Mouse (Mus musculus) forebrain, embryonic 14.5 days (tissue): ENCODE results near the gene Dnase2a. TPM values are rescaled to one million over a fixed set of nuclear protein-coding genes. Genes with fewer than 3 reads are reported as not detected.

ENCODE experiments used
- ATAC-seq: fragments of 200-750 bp; cut with Nextera tagmentation; 2 replicates; pipeline ENCODE4 v1.8.0; 2017; ENCODE audit warnings: mild to moderate bottlenecking, moderate library complexity
- DNase-seq: peaks from one replicate; pipeline ENCODE4 v3.0.0-alpha.2; 2015; ENCODE audit warnings: low spot score
- H3K27ac ChIP-seq: fragments of 300-500 bp; sonication (generic); 2 replicates; pipeline ENCODE4 v1.5.1; 2014; ENCODE audit warnings: low read depth, mild to moderate bottlenecking, control low read depth, low read length, moderate library complexity
- H3K27me3 ChIP-seq: fragments of 300-500 bp; sonication (generic); replicated peaks from 2 replicates; pipeline ENCODE4 v1.6.1; 2014; ENCODE audit warnings: low read length, control low read depth, mixed read lengths; ENCODE audit not compliant: control insufficient read depth, insufficient read depth
- H3K36me3 ChIP-seq: fragments of 300-500 bp; sonication (generic); 2 replicates; pipeline ENCODE4 v1.6.1; 2014; ENCODE audit warnings: low read length, control low read depth; ENCODE audit not compliant: control insufficient read depth, insufficient read depth
- H3K4me1 ChIP-seq: fragments of 300-500 bp; sonication (generic); 2 replicates; pipeline ENCODE4 v1.6.1; 2014; ENCODE audit warnings: antibody characterized with exemption, low read length, control low read depth; ENCODE audit not compliant: control insufficient read depth, insufficient read depth
- H3K4me2 ChIP-seq: fragments of 300-500 bp; sonication (generic); 2 replicates; pipeline ENCODE4 v1.6.1; 2014; ENCODE audit warnings: mild to moderate bottlenecking, control low read depth, low read length
- H3K4me3 ChIP-seq: fragments of 300-500 bp; sonication (generic); 2 replicates; pipeline ENCODE4 v1.5.1; 2014; ENCODE audit warnings: low read depth, low read length, control low read depth
- H3K9ac ChIP-seq: fragments of 300-500 bp; sonication (generic); 2 replicates; pipeline ENCODE4 v1.6.1; 2014; ENCODE audit warnings: mild to moderate bottlenecking, low read length, control low read depth, moderate library complexity
- H3K9me3 ChIP-seq: fragments of 300-500 bp; sonication (generic); replicated peaks from 2 replicates; pipeline ENCODE4 v1.6.1; 2016; ENCODE audit warnings: low read length, control low read depth, mixed read lengths; ENCODE audit not compliant: control insufficient read depth
- WGBS: fragments of 180-500 bp; shearing (Covaris S2); extraction: QIAGEN DNeasy Blood & Tissue Kit; methylation state at CpG from one replicate; pipeline ENCODE4 v1.1.7; 2014; 5-methylcytosine and 5-hydroxymethylcytosine counted together
- microRNA-seq: library from miRNA; unstranded; fragments of <30 nt; microRNA quantifications from one replicate; pipeline ENCODE4, GENCODE M21; 2016
- polyA plus RNA-seq: library from polyadenylated mRNA; unstranded; fragments of >200 nt; fragmentation: Nextera tagmentation; extraction: Ambion mirVana; gene quantifications from 2 replicates; pipeline ENCODE4 v1.2.1, GENCODE M21; 2014

The Dnase2a gene
- polyA plus RNA-seq, 1 experiment from 2014 or later: 4.8 TPM

DNA sequence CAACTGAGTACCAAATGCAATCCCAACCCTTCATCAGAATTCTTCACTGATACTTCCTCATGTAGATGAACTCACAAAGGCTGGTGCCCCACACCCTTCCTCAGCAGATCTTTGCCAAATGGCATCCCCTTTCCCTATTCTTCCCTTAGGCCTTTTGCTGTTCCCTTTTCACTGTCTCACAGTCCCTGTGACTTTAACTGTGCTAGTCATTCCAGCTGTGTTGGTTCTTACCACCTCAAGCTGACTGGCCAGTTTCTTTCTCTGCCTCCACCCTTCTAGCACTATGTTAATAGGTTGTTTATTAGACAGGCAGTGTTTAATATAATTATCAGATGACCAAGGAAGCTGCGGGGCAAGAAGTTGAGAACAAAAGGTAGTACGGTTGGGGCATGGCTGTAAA is 60.3 kb downstream of the Dnase2a start:
- no peak for ATAC-seq
- Histone ChIP-seq H3K4me3 (peak overlapping the region; percentile 90), H3K4me1 (peaks cover 21% of the 10 kb centered on the region), H3K27ac (no peak overlapping the region), H3K27me3 (no peaks in the 10 kb centered on the region), H3K36me3 (peaks cover 31% of the 10 kb centered on the region), H3K9me3 (no peaks in the 10 kb centered on the region), H3K4me2 (peak overlapping the region; percentile 95), H3K9ac (peak overlapping the region; percentile 99)
- 7% methylated on average over 2 of the region's 2 CpGs for WGBS
- DNase-seq: no peak

GRCm38 (mm10) chr8:84969241-84970134 is 61.1 kb downstream of the Dnase2a start, which contains the start of the genes Gm49661, Prdx2 and Rnaseh2a:
TSS of gene Gm49661 (minus strand) at chr8:84969433.
TSS of gene Prdx2 (plus strand) at chr8:84969587.
TSS of gene Rnaseh2a (minus strand) at chr8:84969767.
- H3K36me3 ChIP-seq: peaks cover 40% of the 10 kb centered on the region
- peak within 1 kb of the TSS; percentile 90 for H3K4me3 ChIP-seq
- H3K4me1 ChIP-seq: peaks cover 21% of the 10 kb centered on the region
- no peaks in the 10 kb centered on the region for H3K9me3 ChIP-seq
- ATAC-seq (peak; percentile 77), DNase-seq (peak; percentile 86)
- H3K9ac ChIP-seq: peak within 1 kb of the TSS; percentile 99
- peak within 1 kb of the TSS; percentile 95 for H3K4me2 ChIP-seq
- 2% methylated on average over 54 of the region's 56 CpGs for WGBS
- no peaks in the 10 kb centered on the region for H3K27me3 ChIP-seq
- peak within 1 kb of the TSS; percentile 84 for H3K27ac ChIP-seq

- peak overlapping the region; percentile 95 for H3K4me2 ChIP-seq
- no peaks in the 10 kb centered on the region for H3K27me3 ChIP-seq
- 7% methylated on average over 21 of the region's 21 CpGs for WGBS
- peak overlapping the region; percentile 99 for H3K9ac ChIP-seq
- DNase-seq: no peak
- peak overlapping the region; percentile 84 for H3K27ac ChIP-seq
- peaks cover 47% of the 10 kb centered on the region for H3K36me3 ChIP-seq
- no peak for ATAC-seq
- no peaks in the 10 kb centered on the region for H3K9me3 ChIP-seq
- peaks cover 16% of the 10 kb centered on the region for H3K4me1 ChIP-seq
- peak overlapping the region; percentile 90 for H3K4me3 ChIP-seq
Measured at GRCm38 (mm10) chr8:84970135-84970790, 61.9 kb downstream of the Dnase2a start.

- 0 out of 2 replicates have a peak overlapping the region, but pooled peaks have one; percentile 84 for H3K27ac ChIP-seq
- peak overlapping the region; percentile 90 for H3K4me3 ChIP-seq
- no peaks in the 10 kb centered on the region for H3K27me3 ChIP-seq
- peaks cover 15% of the 10 kb centered on the region for H3K4me1 ChIP-seq
- H3K36me3 ChIP-seq: peaks cover 49% of the 10 kb centered on the region
- no peak for DNase-seq
- peak overlapping the region; percentile 95 for H3K4me2 ChIP-seq
- H3K9me3 ChIP-seq: no peaks in the 10 kb centered on the region
- peak overlapping the region; percentile 99 for H3K9ac ChIP-seq
- 67% methylated on average over 5 of the region's 5 CpGs for WGBS
- ATAC-seq: no peak
Measured at GRCm38 (mm10) chr8:84970913-84971312, 62.6 kb downstream of the Dnase2a start.

Small RNAs within 50 kb of the gene (microRNA-seq; reads per million reads assigned to microRNA genes)
- gene Gm24197 (not detected), gene Mir7069 (3.3 reads per million, percentile 18 among the genes with 10 or more reads in this experiment)

Other genes starting within 250 kb of the Dnase2a start
- gene Ier2, start 245.7 kb upstream of the Dnase2a start, polyA plus RNA-seq: 26.5 and 29.3 TPM in 2 replicates
- gene Trmt1, start 222.3 kb upstream of the Dnase2a start, polyA plus RNA-seq: 47.8 and 52.3 TPM in 2 replicates
- 17.0 and 17.6 TPM in 2 replicates for gene Nacc1, start 220.7 kb upstream of the Dnase2a start, polyA plus RNA-seq
- 2.9 and 3.8 TPM in 2 replicates for gene Lyl1, start 207.1 kb upstream of the Dnase2a start, polyA plus RNA-seq
- gene G430095P16Rik, start 185.6 kb upstream of the Dnase2a start, polyA plus RNA-seq: 1.5 and 1.7 TPM in 2 replicates
- 237 and 318 TPM in 2 replicates for gene Nfix, start 108.2 kb upstream of the Dnase2a start, polyA plus RNA-seq
- gene Dand5, start 85.7 kb upstream of the Dnase2a start, polyA plus RNA-seq: 8.6 and 9.4 TPM in 2 replicates
- 35.2 and 41.3 TPM in 2 replicates for gene Gadd45gip1, start 77.0 kb upstream of the Dnase2a start, polyA plus RNA-seq
- gene Rad23a, start 67.9 kb upstream of the Dnase2a start, polyA plus RNA-seq: 87.3 and 88.1 TPM in 2 replicates
- 514 and 606 TPM in 2 replicates for gene Calr, start 61.6 kb upstream of the Dnase2a start, polyA plus RNA-seq
- 92.3 and 102 TPM in 2 replicates for gene Farsa, start 51.6 kb upstream of the Dnase2a start, polyA plus RNA-seq
- gene Syce2, start 36.4 kb upstream of the Dnase2a start, polyA plus RNA-seq: 58.0 and 71.5 TPM in 2 replicates
- gene Gcdh, start 14.6 kb upstream of the Dnase2a start, polyA plus RNA-seq: 27.1 and 30.0 TPM in 2 replicates
- gene Klf1, start 6.6 kb upstream of the Dnase2a start, polyA plus RNA-seq: 0.74 and 0.99 TPM in 2 replicates
- gene Mast1, start 28.8 kb downstream of the Dnase2a start, polyA plus RNA-seq: 24.5 and 40.2 TPM in 2 replicates
- gene Rtbdn, start 38.4 kb downstream of the Dnase2a start, polyA plus RNA-seq: 0.47 and 0.73 TPM in 2 replicates
- gene Gm49661, start 60.9 kb downstream of the Dnase2a start, polyA plus RNA-seq: not detected in 2 replicates
- 1,735 and 2,101 TPM in 2 replicates for gene Prdx2, start 61.0 kb downstream of the Dnase2a start, polyA plus RNA-seq
- gene Rnaseh2a, start 61.2 kb downstream of the Dnase2a start, polyA plus RNA-seq: 93.3 and 111 TPM in 2 replicates
- gene Junb, start 70.2 kb downstream of the Dnase2a start, polyA plus RNA-seq: 5.0 and 6.5 TPM in 2 replicates
- 13.0 and 20.3 TPM in 2 replicates for gene Hook2, start 82.0 kb downstream of the Dnase2a start, polyA plus RNA-seq
- not detected in 2 replicates for gene Best2, start 106.0 kb downstream of the Dnase2a start, polyA plus RNA-seq
- 166 and 178 TPM in 2 replicates for gene Asna1, start 116.7 kb downstream of the Dnase2a start, polyA plus RNA-seq
- 166 and 169 TPM in 2 replicates for gene Trir, start 118.3 kb downstream of the Dnase2a start, polyA plus RNA-seq
- 27.8 and 36.8 TPM in 2 replicates for gene Tnpo2, start 128.4 kb downstream of the Dnase2a start, polyA plus RNA-seq
- gene Fbxw9, start 151.5 kb downstream of the Dnase2a start, polyA plus RNA-seq: 46.5 and 56.2 TPM in 2 replicates
- gene Gm5741, start 159.4 kb downstream of the Dnase2a start, polyA plus RNA-seq: 0.88 TPM in 1 of 2 replicates, not detected in the other
- gene Dhps, start 163.2 kb downstream of the Dnase2a start, polyA plus RNA-seq: 83.4 and 85.3 TPM in 2 replicates
- 147 and 170 TPM in 2 replicates for gene Wdr83os, start 172.2 kb downstream of the Dnase2a start, polyA plus RNA-seq
- 49.7 and 50.1 TPM in 2 replicates for gene Wdr83, start 172.7 kb downstream of the Dnase2a start, polyA plus RNA-seq
- 10.8 and 14.5 TPM in 2 replicates for gene Man2b1, start 174.7 kb downstream of the Dnase2a start, polyA plus RNA-seq
- 1.7 and 2.7 TPM in 2 replicates for gene Zfp791, start 214.5 kb downstream of the Dnase2a start, polyA plus RNA-seq
- not detected in 2 replicates for gene Cks1brt, start 243.4 kb downstream of the Dnase2a start, polyA plus RNA-seq